18 mouse cellular contexts compared by ENCODE assay signal in genomic region chr8:98365378-98366095, GRCm38 (mm10).
DNase-seq lines count a peak whose midpoint lies in the region; ATAC-seq and TF ChIP-seq lines count a peak whose summit lies in the region.
"Had no signal": no experiment of that assay in that cellular context is flagged by ENCODE, and none has a peak within 500 bp of the region (broad histone marks: within the 10 kb centered on the region; RNA-seq: fewer than 3 reads in every experiment).

No protein-coding gene starts in this region.

- no peak overlapping the region for H3K4me2 ChIP-seq in forebrain, embryonic 15.5 days (replicated peaks)
- H3K4me2 ChIP-seq in forebrain, embryonic 11.5 days (ENCODE audit: low read depth, low read length, severe bottlenecking): no peak overlapping the region
- no peak overlapping the region for H3K4me2 ChIP-seq in heart, embryonic 11.5 days
- H3K4me2 ChIP-seq: heart, embryonic 13.5 days; hindbrain, embryonic 15.5 days had no signal

- H3K27me3 ChIP-seq in forebrain, embryonic 15.5 days: no peaks in the 10 kb centered on the region
- H3K27me3 ChIP-seq in forebrain, embryonic 11.5 days (ENCODE audit: control insufficient read depth, insufficient read depth, low read length): no peaks in the 10 kb centered on the region
- no peaks in the 10 kb centered on the region for H3K27me3 ChIP-seq in heart, embryonic 11.5 days (ENCODE audit: control insufficient read depth, insufficient read depth, low read length)
- H3K27me3 ChIP-seq: heart, embryonic 13.5 days; hindbrain, embryonic 15.5 days had no signal

- no peak overlapping the region for H3K4me3 ChIP-seq in forebrain, embryonic 15.5 days
- no peak overlapping the region for H3K4me3 ChIP-seq in forebrain, embryonic 11.5 days (ENCODE audit: low read depth, low read length)
- no peak overlapping the region for H3K4me3 ChIP-seq in embryonic fibroblast, embryonic 13.5 days (ENCODE audit: insufficient read depth, low read length)
- H3K4me3 ChIP-seq in heart, embryonic 11.5 days (ENCODE audit: low read depth, low read length): no peak overlapping the region
- H3K4me3 ChIP-seq: gastrocnemius, adult 2 months; heart, embryonic 13.5 days; hindbrain, embryonic 15.5 days had no signal

- DNase-seq in forebrain, embryonic 11.5 days (ENCODE audit: low spot score): no peak
- peak; percentile 88 for DNase-seq in brain, embryonic 14.5 days (ENCODE audit: low read depth)
- DNase-seq in left cerebral cortex, adult 11 months (ENCODE audit: low spot score): no peak
- DNase-seq: adrenal gland, adult 8-10 months; adrenal gland, postnatal 36 days; cerebellum, adult 11-12 months; cerebellum, adult 9-10 months; cerebellum, postnatal 36 days; gastrocnemius, adult 2 months; gastrocnemius, postnatal 25 days; heart, postnatal 36 days; kidney, adult 2 months had no signal

- WGBS in forebrain, embryonic 15.5 days: 38% methylated on average over 6 of the region's 6 CpGs
- 86% methylated on average over 6 of the region's 6 CpGs for WGBS in forebrain, embryonic 11.5 days
- 85% methylated on average over 6 of the region's 6 CpGs for WGBS in heart, embryonic 11.5 days (ENCODE audit: insufficient replicate concordance)

- peak; percentile 96 for ATAC-seq in forebrain, embryonic 15.5 days (replicated peaks)
- ATAC-seq in forebrain, embryonic 11.5 days (replicated peaks; ENCODE audit: low FRiP score): no peak
- ATAC-seq in heart, embryonic 11.5 days (replicated peaks; ENCODE audit: insufficient number of reproducible peaks, low FRiP score, low TSS enrichment): no peak
- ATAC-seq: intestine, embryonic 16.5 days had no signal

- H3K4me1 ChIP-seq in forebrain, embryonic 15.5 days: 0 out of 2 replicates have a peak, but pooled peaks cover 3% of the 10 kb centered on the region
- no peaks in the 10 kb centered on the region for H3K4me1 ChIP-seq in forebrain, embryonic 11.5 days (replicated peaks; ENCODE audit: control insufficient read depth, insufficient read depth, low read length)
- H3K4me1 ChIP-seq in embryonic fibroblast, embryonic 13.5 days (ENCODE audit: control insufficient read depth, insufficient read depth, low read length): no peaks in the 10 kb centered on the region
- no peaks in the 10 kb centered on the region for H3K4me1 ChIP-seq in heart, embryonic 11.5 days (ENCODE audit: control insufficient read depth, insufficient read depth, low read length)
- H3K4me1 ChIP-seq: heart, embryonic 13.5 days; hindbrain, embryonic 15.5 days had no signal

- H3K27ac ChIP-seq in forebrain, embryonic 15.5 days (replicated peaks): no peak overlapping the region
- H3K27ac ChIP-seq in forebrain, embryonic 11.5 days (ENCODE audit: low read depth, low read length): no peak overlapping the region
- 0 out of 2 replicates have a peak overlapping the region, but pooled peaks have one; percentile 11 for H3K27ac ChIP-seq in embryonic fibroblast, embryonic 13.5 days (ENCODE audit: insufficient read depth, low read length)
- no peak overlapping the region for H3K27ac ChIP-seq in heart, embryonic 11.5 days (ENCODE audit: low read depth, low read length)
- H3K27ac ChIP-seq: gastrocnemius, adult 2 months; heart, embryonic 13.5 days; hindbrain, embryonic 15.5 days had no signal

- TF ChIP-seq CTCF in brain, embryonic 14.5 days (IDR thresholded peaks at IDR 0.05; ENCODE audit: borderline replicate concordance, extremely low read depth, insufficient read depth, insufficient read length): no peak
- TF ChIP-seq CTCF in embryonic fibroblast, embryonic 13.5 days (IDR thresholded peaks at IDR 0.05; ENCODE audit: borderline replicate concordance, insufficient read depth, low read length): no peak

- H3K9ac ChIP-seq in forebrain, embryonic 15.5 days (replicated peaks): no peak overlapping the region
- H3K9ac ChIP-seq in forebrain, embryonic 11.5 days (ENCODE audit: low read length): no peak overlapping the region
- no peak overlapping the region for H3K9ac ChIP-seq in heart, embryonic 11.5 days (ENCODE audit: low read depth, low read length)
- H3K9ac ChIP-seq: heart, embryonic 13.5 days; hindbrain, embryonic 15.5 days had no signal

- H3K9me3 ChIP-seq in forebrain, embryonic 15.5 days: no peaks in the 10 kb centered on the region
- no peaks in the 10 kb centered on the region for H3K9me3 ChIP-seq in forebrain, embryonic 11.5 days (ENCODE audit: control insufficient read depth, low read length)
- no peaks in the 10 kb centered on the region for H3K9me3 ChIP-seq in heart, embryonic 11.5 days (replicated peaks; ENCODE audit: control insufficient read depth, low read length)
- H3K9me3 ChIP-seq: heart, embryonic 13.5 days; hindbrain, embryonic 15.5 days had no signal

- TF ChIP-seq POLR2A in brain, embryonic 14.5 days (IDR thresholded peaks at IDR 0.05; ENCODE audit: borderline replicate concordance, extremely low read depth, insufficient read depth, insufficient read length, poor library complexity, severe bottlenecking): no peak
- no peak for TF ChIP-seq POLR2A in embryonic fibroblast, embryonic 13.5 days (IDR thresholded peaks at IDR 0.05; ENCODE audit: low read depth, low read length)

- no peaks in the 10 kb centered on the region for H3K36me3 ChIP-seq in forebrain, embryonic 15.5 days
- H3K36me3 ChIP-seq in forebrain, embryonic 11.5 days (ENCODE audit: control insufficient read depth, insufficient read depth, low read length): no peaks in the 10 kb centered on the region
- no peaks in the 10 kb centered on the region for H3K36me3 ChIP-seq in heart, embryonic 11.5 days (ENCODE audit: control insufficient read depth, insufficient read depth, low read length)
- H3K36me3 ChIP-seq: heart, embryonic 13.5 days; hindbrain, embryonic 15.5 days had no signal
